Mouse (Mus musculus): ENCODE data around the gene Srl. TPM values are rescaled to one million over a fixed set of nuclear protein-coding genes. Genes with fewer than 3 reads are reported as not detected.

Srl gene
- total and polyA plus RNA-seq, 2 experiments from 2014 or later = 11.6 to 34.4 TPM

DNA sequence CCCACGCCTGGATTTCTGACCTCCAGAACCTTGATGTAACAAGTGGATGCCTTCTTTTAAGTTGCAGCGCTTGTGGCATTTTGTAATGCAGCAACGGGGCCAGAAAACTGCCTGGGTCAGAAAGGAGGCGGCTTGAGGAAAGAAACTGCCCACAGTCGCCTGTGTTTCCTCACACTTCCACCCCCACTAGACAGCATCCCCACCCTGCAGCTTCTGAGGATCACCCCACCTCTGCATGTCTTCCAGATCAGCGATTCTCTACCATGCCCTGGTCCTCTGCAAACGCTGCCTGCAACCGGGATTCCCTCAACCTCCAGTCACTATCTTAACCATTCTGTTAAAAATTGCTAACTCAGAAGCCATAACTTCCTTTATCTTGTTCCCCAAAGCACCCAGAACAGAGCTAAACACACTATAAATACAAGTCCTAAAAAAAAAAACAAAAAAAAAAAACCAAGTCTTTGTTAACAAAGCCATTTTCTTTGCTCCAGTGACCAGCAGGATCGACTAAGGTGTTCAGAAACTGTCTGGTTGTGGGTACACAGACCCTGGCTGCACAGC, 77.0 kb downstream of the Srl start:
- Histone ChIP-seq H3K27me3 (ENCODE audit: insufficient read depth, low read length) (no peaks in the 10 kb centered on the region), H3K4me2 (ENCODE audit: low read depth, low read length, poor library complexity, severe bottlenecking) (no peak overlapping the region), H3K9me3 (ENCODE audit: low read length) (no peaks in the 10 kb centered on the region), H3K4me3 (ENCODE audit: low read depth, low read length) (no peak overlapping the region), H3K4me1 (ENCODE audit: insufficient read depth, low read length) (no peaks in the 10 kb centered on the region), H3K9ac (replicated peaks; ENCODE audit: low read length, poor library complexity, severe bottlenecking) (no peak overlapping the region), H3K27ac (ENCODE audit: low read depth, low read length) (no peak overlapping the region), H3K36me3 (ENCODE audit: insufficient read depth, low read length) (no peaks in the 10 kb centered on the region)
- TF ChIP-seq CTCF (IDR thresholded peaks at IDR 0.05) = no peak
- no peak for ATAC-seq (ENCODE audit: low FRiP score)
- 79% methylated on average over 9 of the region's 9 CpGs for WGBS
- DNase-seq (ENCODE audit: low spot score) = no peak

DNA sequence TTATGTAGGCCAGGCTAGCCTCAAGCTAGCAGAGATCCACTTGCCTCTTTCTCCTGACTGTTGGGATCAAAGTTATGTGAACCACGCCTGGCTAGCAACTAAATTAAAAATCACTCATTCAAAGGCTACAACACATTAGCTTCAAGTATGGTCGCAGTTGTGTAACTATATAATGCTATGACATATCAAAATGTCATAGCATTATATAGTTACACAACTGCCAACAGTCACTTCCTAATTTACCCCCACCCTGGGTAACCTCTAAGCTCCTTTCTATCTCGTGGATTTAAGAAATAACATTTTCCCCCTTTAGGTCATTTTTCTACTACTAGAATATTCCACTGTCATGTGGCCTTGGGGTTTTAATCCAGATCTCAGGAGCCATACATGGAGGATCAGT, 83.7 kb downstream of the Srl start:
- Histone ChIP-seq H3K27me3 (ENCODE audit: insufficient read depth, low read length) (no peaks in the 10 kb centered on the region), H3K4me1 (ENCODE audit: insufficient read depth, low read length) (no peaks in the 10 kb centered on the region), H3K4me2 (ENCODE audit: low read depth, low read length, poor library complexity, severe bottlenecking) (no peak overlapping the region), H3K36me3 (ENCODE audit: insufficient read depth, low read length) (no peaks in the 10 kb centered on the region), H3K4me3 (ENCODE audit: low read depth, low read length) (no peak overlapping the region), H3K27ac (ENCODE audit: low read depth, low read length) (no peak overlapping the region), H3K9me3 (ENCODE audit: low read length) (no peaks in the 10 kb centered on the region), H3K9ac (replicated peaks; ENCODE audit: low read length, poor library complexity, severe bottlenecking) (no peak overlapping the region)
- no peak for DNase-seq (ENCODE audit: low spot score)
- 83% methylated on average over 3 of the region's 3 CpGs for WGBS
- TF ChIP-seq CTCF (IDR thresholded peaks at IDR 0.05) = no peak
- ATAC-seq (ENCODE audit: low FRiP score) = no peak

DNA sequence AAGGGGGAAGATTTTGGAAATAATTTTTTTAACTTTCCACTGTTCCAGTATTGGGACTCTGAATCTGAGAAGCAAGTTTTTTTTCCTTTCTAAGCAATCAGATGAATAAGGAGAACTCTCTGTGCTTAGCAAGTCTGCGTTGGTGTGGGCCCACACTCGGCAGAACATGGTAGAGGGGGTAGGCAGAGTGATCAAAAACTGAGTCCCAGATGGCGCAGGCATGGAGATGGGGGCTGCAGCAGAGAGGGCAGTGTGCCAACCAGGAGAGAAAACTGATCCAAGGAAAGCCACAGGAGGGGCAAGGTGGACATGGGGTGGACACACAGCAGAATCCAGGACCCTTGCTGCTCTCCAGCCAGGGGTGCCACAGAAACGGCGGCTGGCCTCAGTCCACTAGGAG, 85.2 kb downstream of the Srl start:
- no peak overlapping the region for H3K27ac ChIP-seq (ENCODE audit: low read depth, low read length)
- no peak for TF ChIP-seq CTCF (IDR thresholded peaks at IDR 0.05)
- 85% methylated on average over 5 of the region's 5 CpGs for WGBS
- H3K9ac ChIP-seq (replicated peaks; ENCODE audit: low read length, poor library complexity, severe bottlenecking) = no peak overlapping the region
- ATAC-seq (ENCODE audit: low FRiP score) (no peak), DNase-seq (ENCODE audit: low spot score) (no peak)
- no peaks in the 10 kb centered on the region for H3K4me1 ChIP-seq (ENCODE audit: insufficient read depth, low read length)
- no peaks in the 10 kb centered on the region for H3K27me3 ChIP-seq (ENCODE audit: insufficient read depth, low read length)
- no peaks in the 10 kb centered on the region for H3K36me3 ChIP-seq (ENCODE audit: insufficient read depth, low read length)
- H3K9me3 ChIP-seq (ENCODE audit: low read length) = no peaks in the 10 kb centered on the region
- no peak overlapping the region for H3K4me2 ChIP-seq (ENCODE audit: low read depth, low read length, poor library complexity, severe bottlenecking)
- no peak overlapping the region for H3K4me3 ChIP-seq (ENCODE audit: low read depth, low read length)

DNA sequence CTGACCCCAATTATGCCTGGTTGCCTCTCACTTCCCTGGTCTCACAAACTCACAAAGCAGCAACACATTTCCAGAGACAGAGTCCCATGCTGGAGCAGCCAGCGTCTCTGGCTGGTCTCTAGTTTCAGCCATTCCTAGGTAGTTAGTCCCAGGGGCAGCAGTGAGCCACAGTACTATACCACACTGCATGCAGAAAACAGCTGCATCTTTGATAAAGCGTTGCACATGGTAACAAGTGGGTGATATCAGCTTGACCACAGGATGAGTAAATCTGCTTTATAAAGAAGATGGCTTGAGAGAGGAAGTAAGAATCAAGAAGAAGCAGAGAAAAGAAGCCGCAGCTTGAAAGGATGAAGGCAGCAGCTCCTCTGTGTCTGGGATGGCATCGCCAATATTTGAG, 85.9 kb downstream of the Srl start:
- DNase-seq (ENCODE audit: low spot score) (no peak), ATAC-seq (ENCODE audit: low FRiP score) (no peak)
- Histone ChIP-seq H3K9me3 (ENCODE audit: low read length) (no peaks in the 10 kb centered on the region), H3K27me3 (ENCODE audit: insufficient read depth, low read length) (no peaks in the 10 kb centered on the region), H3K4me1 (ENCODE audit: insufficient read depth, low read length) (no peaks in the 10 kb centered on the region), H3K4me2 (ENCODE audit: low read depth, low read length, poor library complexity, severe bottlenecking) (no peak overlapping the region), H3K36me3 (ENCODE audit: insufficient read depth, low read length) (no peaks in the 10 kb centered on the region), H3K9ac (replicated peaks; ENCODE audit: low read length, poor library complexity, severe bottlenecking) (no peak overlapping the region), H3K27ac (ENCODE audit: low read depth, low read length) (no peak overlapping the region), H3K4me3 (ENCODE audit: low read depth, low read length) (no peak overlapping the region)
- WGBS = 89% methylated on average over 4 of the region's 4 CpGs
- TF ChIP-seq CTCF (IDR thresholded peaks at IDR 0.05) = no peak

DNA sequence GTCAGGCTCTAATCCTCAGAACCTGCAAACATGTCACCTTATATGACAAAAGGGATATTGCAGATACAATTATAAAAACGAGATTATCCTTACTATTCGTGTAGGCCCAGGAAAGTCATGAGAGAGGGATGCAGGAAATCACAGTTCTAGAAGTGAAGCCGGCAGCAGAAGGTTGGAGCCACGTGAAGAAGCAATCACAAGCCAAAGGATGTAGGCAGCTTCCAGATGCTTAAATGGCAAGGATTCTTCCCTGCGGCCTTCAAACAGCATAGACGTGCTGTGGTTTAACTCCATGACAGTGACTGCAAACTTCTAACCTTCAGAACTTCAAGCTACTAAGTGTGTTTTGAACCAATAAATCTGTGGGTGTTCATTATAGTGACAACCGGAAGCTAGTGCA, 87.1 kb downstream of the Srl start:
- H3K4me1 ChIP-seq (ENCODE audit: insufficient read depth, low read length) = no peaks in the 10 kb centered on the region
- no peaks in the 10 kb centered on the region for H3K36me3 ChIP-seq (ENCODE audit: insufficient read depth, low read length)
- no peak overlapping the region for H3K9ac ChIP-seq (replicated peaks; ENCODE audit: low read length, poor library complexity, severe bottlenecking)
- no peak overlapping the region for H3K27ac ChIP-seq (ENCODE audit: low read depth, low read length)
- no peaks in the 10 kb centered on the region for H3K9me3 ChIP-seq (ENCODE audit: low read length)
- no peak for TF ChIP-seq CTCF (IDR thresholded peaks at IDR 0.05)
- 84% methylated on average over 7 of the region's 7 CpGs for WGBS
- H3K4me2 ChIP-seq (ENCODE audit: low read depth, low read length, poor library complexity, severe bottlenecking) = no peak overlapping the region
- H3K4me3 ChIP-seq (ENCODE audit: low read depth, low read length) = no peak overlapping the region
- H3K27me3 ChIP-seq (ENCODE audit: insufficient read depth, low read length) = no peaks in the 10 kb centered on the region
- DNase-seq (ENCODE audit: low spot score) = no peak
- no peak for ATAC-seq (ENCODE audit: low FRiP score)

DNA sequence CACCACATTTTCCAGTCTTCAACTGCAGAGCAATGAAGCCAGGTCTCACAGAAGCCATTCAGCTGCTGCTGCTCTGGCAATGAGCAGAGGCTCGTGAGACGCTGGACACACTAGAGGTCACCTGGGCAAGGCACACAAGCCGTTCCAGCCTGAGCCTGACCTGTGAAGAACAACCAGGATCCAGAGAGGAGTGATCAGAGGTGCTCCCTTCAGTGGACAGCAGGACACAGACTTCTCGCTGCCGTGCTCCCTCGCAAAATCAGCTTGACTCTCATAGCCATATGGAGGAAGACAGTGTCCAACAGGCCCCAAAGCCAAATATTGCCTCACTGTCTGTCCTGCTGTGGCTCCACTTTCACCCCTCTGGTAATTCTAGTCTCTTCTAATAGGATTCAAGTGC, 92.2 kb downstream of the Srl start:
- 95% methylated on average over 6 of the region's 6 CpGs for WGBS
- H3K27ac ChIP-seq (ENCODE audit: low read depth, low read length) = no peak overlapping the region
- no peaks in the 10 kb centered on the region for H3K4me1 ChIP-seq (ENCODE audit: insufficient read depth, low read length)
- H3K36me3 ChIP-seq (ENCODE audit: insufficient read depth, low read length) = no peaks in the 10 kb centered on the region
- ATAC-seq (ENCODE audit: low FRiP score) (no peak), DNase-seq (ENCODE audit: low spot score) (no peak)
- no peak overlapping the region for H3K4me2 ChIP-seq (ENCODE audit: low read depth, low read length, poor library complexity, severe bottlenecking)
- no peaks in the 10 kb centered on the region for H3K27me3 ChIP-seq (ENCODE audit: insufficient read depth, low read length)
- no peak overlapping the region for H3K9ac ChIP-seq (replicated peaks; ENCODE audit: low read length, poor library complexity, severe bottlenecking)
- H3K9me3 ChIP-seq (ENCODE audit: low read length) = no peaks in the 10 kb centered on the region
- no peak overlapping the region for H3K4me3 ChIP-seq (ENCODE audit: low read depth, low read length)
- TF ChIP-seq CTCF (IDR thresholded peaks at IDR 0.05) = no peak

Measured in midbrain, postnatal 0 days (tissue).